Mouse (Mus musculus) stomach, embryonic 16.5 days (tissue): ENCODE data around the gene Grb10. TPM values are rescaled to one million over a fixed set of nuclear protein-coding genes. Genes with fewer than 3 reads are reported as not detected.

Experiments
- ATAC-seq: fragments of 200-750 bp; cut with Nextera tagmentation; 2 replicates; pipeline ENCODE4 v1.8.0; 2017; ENCODE audit warnings: moderate number of reproducible peaks, moderate TSS enrichment; ENCODE audit not compliant: insufficient read depth, low FRiP score
- H3K27ac ChIP-seq: fragments of 300-500 bp; sonication (generic); 2 replicates; pipeline ENCODE4 v1.5.1; 2014; ENCODE audit warnings: low read length
- H3K27me3 ChIP-seq: fragments of 300-500 bp; sonication (generic); 2 replicates; pipeline ENCODE4 v1.6.1; 2014; ENCODE audit warnings: low read length, control low read depth, mixed read lengths; ENCODE audit not compliant: control insufficient read depth, insufficient read depth
- H3K36me3 ChIP-seq: fragments of 300-500 bp; sonication (generic); 2 replicates; pipeline ENCODE4 v1.6.1; 2014; ENCODE audit warnings: low read length; ENCODE audit not compliant: control insufficient read depth, insufficient read depth
- H3K4me1 ChIP-seq: fragments of 300-500 bp; sonication (generic); 2 replicates; pipeline ENCODE4 v1.6.1; 2014; ENCODE audit warnings: low read length, control low read depth, mixed read lengths; ENCODE audit not compliant: control insufficient read depth, insufficient read depth
- H3K4me2 ChIP-seq: fragments of 300-500 bp; sonication (generic); 2 replicates; pipeline ENCODE4 v1.6.1; 2014; ENCODE audit warnings: low read depth, low read length, mixed read lengths
- H3K4me3 ChIP-seq: fragments of 300-500 bp; sonication (generic); replicated peaks from 2 replicates; pipeline ENCODE4 v1.5.1; 2014; ENCODE audit warnings: mild to moderate bottlenecking, low read length
- H3K9ac ChIP-seq: fragments of 300-500 bp; sonication (generic); 2 replicates; pipeline ENCODE4 v1.6.1; 2014; ENCODE audit warnings: low read length
- H3K9me3 ChIP-seq: fragments of 300-500 bp; sonication (generic); replicated peaks from 2 replicates; pipeline ENCODE4 v1.6.1; 2016; ENCODE audit warnings: low read length, control low read depth; ENCODE audit not compliant: control insufficient read depth
- WGBS: fragments of 180-500 bp; shearing (Covaris S2); extraction: QIAGEN DNeasy Blood & Tissue Kit; methylation state at CpG from one replicate; pipeline ENCODE4 v1.1.7; 2014; 5-methylcytosine and 5-hydroxymethylcytosine counted together
- polyA plus RNA-seq: library from polyadenylated mRNA; unstranded; fragments of >200 nt; fragmentation: Nextera tagmentation; extraction: Ambion mirVana; gene quantifications from 2 replicates; pipeline ENCODE4 v1.2.1, GENCODE M21; 2015

Grb10 gene
- polyA plus RNA-seq, 1 experiment from 2014 or later = 397 TPM

- no peak overlapping the region for H3K4me2 ChIP-seq
- 0 out of 2 replicates have a peak, but pooled peaks cover 5% of the 10 kb centered on the region for H3K36me3 ChIP-seq
- H3K27me3 ChIP-seq = no peaks in the 10 kb centered on the region
- 92% methylated on average over 1 of the region's 1 CpGs for WGBS
- no peak overlapping the region for H3K9ac ChIP-seq
- H3K4me3 ChIP-seq = no peak overlapping the region
- ATAC-seq = no peak
- H3K4me1 ChIP-seq = peaks cover 38% of the 10 kb centered on the region
- H3K9me3 ChIP-seq = no peaks in the 10 kb centered on the region
- peak overlapping the region; percentile 75 for H3K27ac ChIP-seq
Measured at GRCm38 (mm10) chr11:11952569-11952968, 85.9 kb downstream of the Grb10 start.

- Histone ChIP-seq H3K27ac (peak overlapping the region; percentile 93), H3K9me3 (no peaks in the 10 kb centered on the region), H3K36me3 (no peaks in the 10 kb centered on the region), H3K4me1 (peaks cover 36% of the 10 kb centered on the region), H3K4me2 (no peak overlapping the region), H3K4me3 (no peak overlapping the region), H3K27me3 (no peaks in the 10 kb centered on the region), H3K9ac (peak overlapping the region; percentile 33; the same call in 1 of the 2 replicates)
- WGBS = 52% methylated on average over 4 of the region's 4 CpGs
- ATAC-seq = peak; percentile 83
Measured at GRCm38 (mm10) chr11:11948988-11949365, 89.5 kb downstream of the Grb10 start.

- WGBS = 21% methylated on average over 9 of the region's 9 CpGs
- Histone ChIP-seq H3K9ac (peak overlapping the region; percentile 53; the same call in 1 of the 2 replicates), H3K36me3 (no peaks in the 10 kb centered on the region), H3K4me1 (peaks cover 31% of the 10 kb centered on the region), H3K9me3 (no peaks in the 10 kb centered on the region), H3K27me3 (no peaks in the 10 kb centered on the region), H3K27ac (peak overlapping the region; percentile 93), H3K4me2 (no peak overlapping the region), H3K4me3 (no peak overlapping the region)
- ATAC-seq = peak; percentile 84
Measured at GRCm38 (mm10) chr11:11948321-11948987, 90.0 kb downstream of the Grb10 start.

- Histone ChIP-seq H3K4me3 (no peak overlapping the region), H3K4me1 (peaks cover 28% of the 10 kb centered on the region), H3K27ac (peak overlapping the region; percentile 93), H3K4me2 (no peak overlapping the region), H3K9me3 (no peaks in the 10 kb centered on the region), H3K36me3 (no peaks in the 10 kb centered on the region), H3K27me3 (no peaks in the 10 kb centered on the region), H3K9ac (no peak overlapping the region; the same call in 1 of the 2 replicates)
- WGBS = 41% methylated on average over 5 of the region's 5 CpGs
- no peak for ATAC-seq
Measured at GRCm38 (mm10) chr11:11947857-11948256, 90.6 kb downstream of the Grb10 start.

GRCm38 (mm10) chr11:11945766-11946165, 92.7 kb downstream of the Grb10 start:
- Histone ChIP-seq H3K36me3 (no peaks in the 10 kb centered on the region), H3K4me3 (no peak overlapping the region), H3K27me3 (no peaks in the 10 kb centered on the region), H3K4me2 (no peak overlapping the region), H3K4me1 (peaks cover 21% of the 10 kb centered on the region), H3K9me3 (no peaks in the 10 kb centered on the region), H3K27ac (no peak overlapping the region), H3K9ac (no peak overlapping the region)
- no peak for ATAC-seq
- 72% methylated on average over 4 of the region's 4 CpGs for WGBS

GRCm38 (mm10) chr11:11944814-11945213, 93.7 kb downstream of the Grb10 start:
- Histone ChIP-seq H3K4me3 (no peak overlapping the region), H3K27me3 (no peaks in the 10 kb centered on the region), H3K9me3 (no peaks in the 10 kb centered on the region), H3K9ac (no peak overlapping the region), H3K36me3 (no peaks in the 10 kb centered on the region; the same call in 1 of the 2 replicates), H3K4me2 (no peak overlapping the region), H3K27ac (no peak overlapping the region), H3K4me1 (peaks cover 21% of the 10 kb centered on the region)
- no peak for ATAC-seq
- WGBS = 86% methylated on average over 4 of the region's 4 CpGs

GRCm38 (mm10) chr11:11944082-11944349, 94.5 kb downstream of the Grb10 start:
- Histone ChIP-seq H3K4me1 (peaks cover 18% of the 10 kb centered on the region), H3K4me3 (no peak overlapping the region), H3K36me3 (no peaks in the 10 kb centered on the region; the same call in 1 of the 2 replicates), H3K9ac (no peak overlapping the region), H3K4me2 (no peak overlapping the region), H3K27me3 (no peaks in the 10 kb centered on the region), H3K9me3 (no peaks in the 10 kb centered on the region), H3K27ac (no peak overlapping the region)
- ATAC-seq = no peak

- Histone ChIP-seq H3K9me3 (no peaks in the 10 kb centered on the region), H3K4me1 (peaks cover 13% of the 10 kb centered on the region), H3K4me2 (no peak overlapping the region), H3K9ac (no peak overlapping the region), H3K4me3 (no peak overlapping the region), H3K27me3 (no peaks in the 10 kb centered on the region), H3K27ac (no peak overlapping the region), H3K36me3 (no peaks in the 10 kb centered on the region; the same call in 1 of the 2 replicates)
- ATAC-seq = no peak
- 84% methylated on average over 13 of the region's 13 CpGs for WGBS
Measured at GRCm38 (mm10) chr11:11943240-11944081, 95.0 kb downstream of the Grb10 start.
